Mouse (Mus musculus) megakaryocyte, embryonic 14.5 days (primary cell): ENCODE measurements at regions not wholly inside any gene's neighbourhood (a gene's known extent, or its start where the extent isn't known, plus 50 kb on each side); places are given as distances from the start of the nearest gene placed in this dataset.

Experiments
- FLI1 ChIP-seq: IDR thresholded peaks from 2 replicates; pipeline ENCODE4 v1.6.1; 2012; ENCODE audit warnings: low read length, inconsistent platforms, mixed read lengths
- GATA1 ChIP-seq: IDR thresholded peaks from 3 replicates; pipeline ENCODE4 v1.6.1; 2012; ENCODE audit warnings: mixed read lengths, low read length, inconsistent platforms, borderline replicate concordance

GRCm38 (mm10) chr10:57322717-57323424 is 163.3 kb upstream of the Hsf2 start:
- TF ChIP-seq GATA1: no peak
- no peak for TF ChIP-seq FLI1
